In genomic region chr6:49109196-49109595, GRCm38 (mm10) we compare ENCODE assay signal across 15 mouse cellular contexts. TPM values are rescaled to one million over a fixed set of nuclear protein-coding genes. Genes with fewer than 3 reads are reported as not detected.
DNase-seq lines count a peak whose midpoint lies in the region.
"Had no signal": no experiment of that assay in that cellular context is flagged by ENCODE, and none has a peak within 500 bp of the region (broad histone marks: within the 10 kb centered on the region; RNA-seq: fewer than 3 reads in every experiment).

No protein-coding gene starts in this region.

- peak; percentile 11 for DNase-seq in heart, adult 11 months
- no peak for DNase-seq in heart, postnatal 4 days
- peak; percentile 63 for DNase-seq in 3T3-L1 (ENCODE audit: low read depth, low spot score)
- peak; percentile 55 for DNase-seq in NIH3T3 (ENCODE audit: low read depth)
- no peak for DNase-seq in left cerebral cortex, adult 11 months (ENCODE audit: low spot score)
- no peak for DNase-seq in right cerebral cortex, postnatal 36 days (ENCODE audit: low spot score in 2 of 2)
- DNase-seq: adrenal gland, postnatal 10 days; adrenal gland, postnatal 36 days; B cell, adult 2 months; cerebellum, adult 18-20 months; cerebellum, adult 9-10 months; cerebellum, postnatal 14 days; gastrocnemius, postnatal 25 days; heart, adult 2 months; heart, postnatal 14 days had no signal

RNA-seq across cellular contexts. Expression of gene Malsu1, which starts 35.6 kb away (rescaled TPM):
- 10 to 100 TPM; 33.4 to 43.2 TPM for total RNA-seq in heart, postnatal 4 days (2021)

Comparison
In these comparisons a context has a peak if more than half of its experiments do, and no peak if none do; other contexts are left out.
1. DNase-seq: peak in heart, adult 11 months (single experiment), 3T3-L1 (single experiment) and NIH3T3 (single experiment); none in heart, postnatal 4 days (single experiment), left cerebral cortex, adult 11 months (single experiment) and right cerebral cortex, postnatal 36 days (0 of 2).